Mouse (Mus musculus) bone marrow, adult 2 months (tissue): ENCODE data around the gene Rxfp3.

Experiments used
- CTCF ChIP-seq: fragments of 200-500 bp; IDR thresholded peaks from 2 replicates; pipeline ENCODE4 v1.5.1; 2011; ENCODE audit warnings: low read length, control low read depth; ENCODE audit not compliant: control insufficient read depth, insufficient read depth
- POLR2A ChIP-seq: fragments of 200-500 bp; IDR thresholded peaks from 2 replicates; pipeline ENCODE4 v1.6.1; 2011; ENCODE audit warnings: low read depth, mild to moderate bottlenecking, control low read depth, low read length, borderline replicate concordance; ENCODE audit not compliant: control insufficient read depth

GRCm38 (mm10) chr15:11036535-11037375 is 1.0 kb downstream of the Rxfp3 start:
- TF ChIP-seq POLR2A (no peak), CTCF (no peak)
